Mouse (Mus musculus) midbrain, embryonic 16.5 days (tissue): ENCODE results near the gene Slc48a1. TPM values are rescaled to one million over a fixed set of nuclear protein-coding genes. Genes with fewer than 3 reads are reported as not detected.

Source experiments
- ATAC-seq: fragments of 200-750 bp; cut with Nextera tagmentation; 2 replicates; pipeline ENCODE4 v1.8.0; 2017; ENCODE audit warnings: moderate TSS enrichment
- H3K27ac ChIP-seq: fragments of 300-500 bp; sonication (generic); 2 replicates; pipeline ENCODE4 v1.5.1; 2014; ENCODE audit warnings: mild to moderate bottlenecking, low read length, mixed read lengths
- H3K27me3 ChIP-seq: fragments of 300-500 bp; sonication (generic); 2 replicates; pipeline ENCODE4 v1.6.1; 2014; ENCODE audit warnings: low read depth, low read length, mixed read lengths; ENCODE audit not compliant: control insufficient read depth, insufficient read depth
- H3K36me3 ChIP-seq: fragments of 300-500 bp; sonication (generic); 2 replicates; pipeline ENCODE4 v1.6.1; 2014; ENCODE audit warnings: mild to moderate bottlenecking, low read length, moderate library complexity, mixed read lengths; ENCODE audit not compliant: control insufficient read depth, insufficient read depth
- H3K4me1 ChIP-seq: fragments of 300-500 bp; sonication (generic); 2 replicates; pipeline ENCODE4 v1.6.1; 2014; ENCODE audit warnings: mild to moderate bottlenecking, low read length, mixed read lengths; ENCODE audit not compliant: control insufficient read depth, insufficient read depth
- H3K4me2 ChIP-seq: fragments of 300-500 bp; sonication (generic); 2 replicates; pipeline ENCODE4 v1.6.1; 2014; ENCODE audit warnings: mild to moderate bottlenecking, low read length, mixed read lengths
- H3K4me3 ChIP-seq: fragments of 300-500 bp; sonication (generic); 2 replicates; pipeline ENCODE4 v1.5.1; 2014; ENCODE audit warnings: low read depth, mild to moderate bottlenecking, low read length, moderate library complexity, mixed read lengths
- H3K9ac ChIP-seq: fragments of 300-500 bp; sonication (generic); 2 replicates; pipeline ENCODE4 v1.6.1; 2014; ENCODE audit warnings: low read depth, low read length, mixed read lengths
- H3K9me3 ChIP-seq: fragments of 300-500 bp; sonication (generic); replicated peaks from 2 replicates; pipeline ENCODE4 v1.6.1; 2014; ENCODE audit warnings: mild to moderate bottlenecking, low read length, mixed read lengths; ENCODE audit not compliant: control insufficient read depth, poor library complexity, severe bottlenecking
- WGBS: fragments of 180-500 bp; shearing (Covaris S2); extraction: QIAGEN DNeasy Blood & Tissue Kit; methylation state at CpG from one replicate; pipeline ENCODE4 v1.1.7; 2014; 5-methylcytosine and 5-hydroxymethylcytosine counted together
- polyA plus RNA-seq: library from polyadenylated mRNA; unstranded; fragments of >200 nt; fragmentation: Nextera tagmentation; extraction: Ambion mirVana; gene quantifications from 2 replicates; pipeline ENCODE4 v1.2.1, GENCODE M21; 2015

Slc48a1 gene
- polyA plus RNA-seq, 1 experiment from 2014 or later, result 100 TPM

GRCm38 (mm10) chr15:97810399-97810798 lies 32.1 kb downstream of the Slc48a1 start:
- H3K9me3 ChIP-seq, result no peaks in the 10 kb centered on the region
- H3K4me3 ChIP-seq, result no peak overlapping the region
- H3K4me2 ChIP-seq, result no peak overlapping the region
- no peak overlapping the region for H3K27ac ChIP-seq
- WGBS, result 92% methylated on average over 5 of the region's 5 CpGs
- ATAC-seq, result no peak
- H3K27me3 ChIP-seq, result no peaks in the 10 kb centered on the region
- H3K4me1 ChIP-seq, result peaks cover 14% of the 10 kb centered on the region
- peaks cover 17% of the 10 kb centered on the region for H3K36me3 ChIP-seq
- H3K9ac ChIP-seq, result no peak overlapping the region

- H3K36me3 ChIP-seq, result peaks cover 17% of the 10 kb centered on the region
- 86% methylated on average over 9 of the region's 9 CpGs for WGBS
Measured at GRCm38 (mm10) chr15:97811307-97811706, 33.0 kb downstream of the Slc48a1 start.

GRCm38 (mm10) chr15:97812126-97812525 lies 33.8 kb downstream of the Slc48a1 start:
- peak; percentile 72 for ATAC-seq
- WGBS, result 67% methylated on average over 6 of the region's 6 CpGs
- H3K4me2 ChIP-seq, result no peak overlapping the region
- peak overlapping the region; percentile 28; the same call in 1 of the 2 replicates for H3K9ac ChIP-seq
- H3K4me1 ChIP-seq, result peaks cover 14% of the 10 kb centered on the region
- H3K4me3 ChIP-seq, result no peak overlapping the region
- peaks cover 12% of the 10 kb centered on the region for H3K36me3 ChIP-seq
- no peaks in the 10 kb centered on the region for H3K27me3 ChIP-seq
- no peaks in the 10 kb centered on the region for H3K9me3 ChIP-seq
- peak overlapping the region; percentile 7; the same call in 1 of the 2 replicates for H3K27ac ChIP-seq

More at GRCm38 (mm10) chr15:97811307-97811706, 33.0 kb downstream of the Slc48a1 start:
- peaks cover 14% of the 10 kb centered on the region for H3K4me1 ChIP-seq
- H3K4me2 ChIP-seq, result no peak overlapping the region
- H3K27me3 ChIP-seq, result no peaks in the 10 kb centered on the region
- no peak overlapping the region for H3K4me3 ChIP-seq
- H3K9ac ChIP-seq, result no peak overlapping the region
- H3K9me3 ChIP-seq, result no peaks in the 10 kb centered on the region
- H3K27ac ChIP-seq, result no peak overlapping the region
- no peak for ATAC-seq

- Histone ChIP-seq H3K27me3 (no peaks in the 10 kb centered on the region), H3K4me3 (no peak overlapping the region), H3K9me3 (no peaks in the 10 kb centered on the region), H3K27ac (no peak overlapping the region; the same call in 1 of the 2 replicates), H3K36me3 (peaks cover 9% of the 10 kb centered on the region), H3K4me2 (no peak overlapping the region), H3K4me1 (peaks cover 14% of the 10 kb centered on the region), H3K9ac (0 out of 2 replicates have a peak overlapping the region, but pooled peaks have one; percentile 28)
- whole genome bisulfite sequencing, result 61% methylated on average over 7 of the region's 7 CpGs
- ATAC-seq, result no peak
Measured at GRCm38 (mm10) chr15:97812875-97813274, 34.6 kb downstream of the Slc48a1 start.

GRCm38 (mm10) chr15:97813452-97814204 lies 35.3 kb downstream of the Slc48a1 start:
- no peak for ATAC-seq
- Histone ChIP-seq H3K4me3 (no peak overlapping the region), H3K36me3 (peaks cover 3% of the 10 kb centered on the region; the same call in 1 of the 2 replicates), H3K4me1 (peaks cover 14% of the 10 kb centered on the region), H3K4me2 (no peak overlapping the region; the same call in 1 of the 2 replicates), H3K9me3 (no peaks in the 10 kb centered on the region), H3K9ac (0 out of 2 replicates have a peak overlapping the region, but pooled peaks have one; percentile 28), H3K27me3 (no peaks in the 10 kb centered on the region), H3K27ac (peak overlapping the region; percentile 35; the same call in 1 of the 2 replicates)
- WGBS, result 47% methylated on average over 21 of the region's 21 CpGs

GRCm38 (mm10) chr15:97814703-97815102 lies 36.4 kb downstream of the Slc48a1 start:
- Histone ChIP-seq H3K4me2 (no peak overlapping the region), H3K27ac (no peak overlapping the region), H3K9ac (no peak overlapping the region), H3K27me3 (no peaks in the 10 kb centered on the region), H3K9me3 (no peaks in the 10 kb centered on the region), H3K4me3 (no peak overlapping the region), H3K36me3 (no peaks in the 10 kb centered on the region), H3K4me1 (peaks cover 14% of the 10 kb centered on the region)
- WGBS, result 70% methylated on average over 5 of the region's 5 CpGs
- ATAC-seq, result no peak

- no peak overlapping the region for H3K4me3 ChIP-seq
- no peak overlapping the region for H3K27ac ChIP-seq
- H3K9ac ChIP-seq, result no peak overlapping the region
- no peak for ATAC-seq
- peaks cover 14% of the 10 kb centered on the region for H3K4me1 ChIP-seq
- 95% methylated on average over 4 of the region's 4 CpGs for WGBS
- H3K36me3 ChIP-seq, result no peaks in the 10 kb centered on the region
- no peaks in the 10 kb centered on the region for H3K27me3 ChIP-seq
- no peaks in the 10 kb centered on the region for H3K9me3 ChIP-seq
- no peak overlapping the region for H3K4me2 ChIP-seq
Measured at GRCm38 (mm10) chr15:97815254-97815653, 36.9 kb downstream of the Slc48a1 start.

GRCm38 (mm10) chr15:97816199-97816994 lies 38.1 kb downstream of the Slc48a1 start:
- no peak for ATAC-seq
- H3K36me3 ChIP-seq, result no peaks in the 10 kb centered on the region
- WGBS, result 96% methylated on average over 16 of the region's 17 CpGs
- H3K9me3 ChIP-seq, result no peaks in the 10 kb centered on the region
- H3K4me2 ChIP-seq, result no peak overlapping the region
- H3K27me3 ChIP-seq, result no peaks in the 10 kb centered on the region
- no peak overlapping the region for H3K9ac ChIP-seq
- H3K27ac ChIP-seq, result no peak overlapping the region
- H3K4me1 ChIP-seq, result peaks cover 14% of the 10 kb centered on the region
- no peak overlapping the region for H3K4me3 ChIP-seq

GRCm38 (mm10) chr15:97819937-97820336 lies 41.6 kb downstream of the Slc48a1 start:
- Histone ChIP-seq H3K4me2 (no peak overlapping the region), H3K27me3 (no peaks in the 10 kb centered on the region), H3K27ac (no peak overlapping the region), H3K9ac (no peak overlapping the region), H3K9me3 (no peaks in the 10 kb centered on the region), H3K4me1 (peaks cover 26% of the 10 kb centered on the region), H3K36me3 (no peaks in the 10 kb centered on the region), H3K4me3 (no peak overlapping the region)
- no peak for ATAC-seq
- WGBS, result 79% methylated on average over 9 of the region's 9 CpGs
